Mouse (Mus musculus): ENCODE results near the gene Krt16. TPM values are rescaled to one million over a fixed set of nuclear protein-coding genes. Genes with fewer than 3 reads are reported as not detected.
A peak's percentile ranks its signal among the peaks of the same experiment; 100 is the strongest.

The Krt16 gene
- polyA plus RNA-seq (2016; fragmentation: Nextera tagmentation; extraction: Ambion mirVana), result not detected in 2 replicates

GRCm38 (mm10) chr11:100248852-100249465, at the start of gene Krt16:
TSS of gene Krt16 (minus strand) at chr11:100248902.
- Histone ChIP-seq H3K9me3 (replicated peaks) (no peaks in the 10 kb centered on the region), H3K27me3 (ENCODE audit: low read depth, poor library complexity, severe bottlenecking) (no peaks in the 10 kb centered on the region), H3K4me3 (no peak within 1 kb of the TSS), H3K4me1 (no peaks in the 10 kb centered on the region), H3K27ac (no peak within 1 kb of the TSS), H3K36me3 (no peaks in the 10 kb centered on the region)
- DNase-seq (ENCODE audit: low spot score), result peak; percentile 17
- WGBS, result 85% methylated on average over 7 of the region's 7 CpGs

- Histone ChIP-seq H3K9me3 (replicated peaks) (no peaks in the 10 kb centered on the region), H3K36me3 (no peaks in the 10 kb centered on the region), H3K4me3 (peak overlapping the region; percentile 33; the same call in 1 of the 2 replicates), H3K4me1 (peaks cover 8% of the 10 kb centered on the region), H3K27me3 (ENCODE audit: low read depth, poor library complexity, severe bottlenecking) (no peaks in the 10 kb centered on the region), H3K27ac (no peak overlapping the region)
- no peak for DNase-seq (ENCODE audit: low spot score)
- WGBS, result 35% methylated on average over 5 of the region's 5 CpGs
Observed at GRCm38 (mm10) chr11:100297801-100298200, 49.1 kb upstream of the Krt16 start.

GRCm38 (mm10) chr11:100295308-100295707, 46.6 kb upstream of the Krt16 start:
- WGBS, result 5% methylated on average over 10 of the region's 10 CpGs
- Histone ChIP-seq H3K36me3 (no peaks in the 10 kb centered on the region), H3K27ac (no peak overlapping the region), H3K4me3 (no peak overlapping the region), H3K27me3 (ENCODE audit: low read depth, poor library complexity, severe bottlenecking) (no peaks in the 10 kb centered on the region), H3K4me1 (peaks cover 13% of the 10 kb centered on the region), H3K9me3 (replicated peaks) (no peaks in the 10 kb centered on the region)
- DNase-seq (ENCODE audit: low spot score), result peak; percentile 94

- H3K36me3 ChIP-seq, result no peaks in the 10 kb centered on the region
- 0 out of 2 replicates have a peak, but pooled peaks cover 8% of the 10 kb centered on the region for H3K4me1 ChIP-seq
- H3K4me3 ChIP-seq, result no peak overlapping the region
- no peak for DNase-seq (ENCODE audit: low spot score)
- WGBS, result 63% methylated on average over 6 of the region's 6 CpGs
- H3K27me3 ChIP-seq (ENCODE audit: low read depth, poor library complexity, severe bottlenecking), result no peaks in the 10 kb centered on the region
- no peaks in the 10 kb centered on the region for H3K9me3 ChIP-seq (replicated peaks)
- H3K27ac ChIP-seq, result no peak overlapping the region
Observed at GRCm38 (mm10) chr11:100292884-100293283, 44.2 kb upstream of the Krt16 start.

- peaks cover 10% of the 10 kb centered on the region; the same call in 1 of the 2 replicates for H3K4me1 ChIP-seq
- no peak for DNase-seq (ENCODE audit: low spot score)
- no peak overlapping the region for H3K4me3 ChIP-seq
- no peaks in the 10 kb centered on the region for H3K36me3 ChIP-seq
- no peak overlapping the region for H3K27ac ChIP-seq
- no peaks in the 10 kb centered on the region for H3K27me3 ChIP-seq (ENCODE audit: low read depth, poor library complexity, severe bottlenecking)
- no peaks in the 10 kb centered on the region for H3K9me3 ChIP-seq (replicated peaks)
- 62% methylated on average over 5 of the region's 5 CpGs for whole genome bisulfite sequencing
Observed at GRCm38 (mm10) chr11:100290235-100290634, 41.5 kb upstream of the Krt16 start.

- Histone ChIP-seq H3K4me1 (peaks cover 8% of the 10 kb centered on the region; the same call in 1 of the 2 replicates), H3K9me3 (replicated peaks) (no peaks in the 10 kb centered on the region), H3K27ac (peak overlapping the region; percentile 16; the same call in 1 of the 2 replicates), H3K27me3 (ENCODE audit: low read depth, poor library complexity, severe bottlenecking) (no peaks in the 10 kb centered on the region), H3K36me3 (no peaks in the 10 kb centered on the region), H3K4me3 (no peak overlapping the region)
- DNase-seq (ENCODE audit: low spot score), result no peak
- WGBS, result 83% methylated on average over 6 of the region's 6 CpGs
Observed at GRCm38 (mm10) chr11:100288942-100289341, 40.2 kb upstream of the Krt16 start.

- Histone ChIP-seq H3K36me3 (no peaks in the 10 kb centered on the region), H3K4me3 (no peak overlapping the region), H3K27ac (peak overlapping the region; percentile 21; the same call in 1 of the 2 replicates), H3K9me3 (replicated peaks) (no peaks in the 10 kb centered on the region), H3K27me3 (ENCODE audit: low read depth, poor library complexity, severe bottlenecking) (no peaks in the 10 kb centered on the region), H3K4me1 (peaks cover 11% of the 10 kb centered on the region; the same call in 1 of the 2 replicates)
- 44% methylated on average over 10 of the region's 10 CpGs for WGBS
- DNase-seq (ENCODE audit: low spot score), result no peak
Observed at GRCm38 (mm10) chr11:100287024-100287423, 38.3 kb upstream of the Krt16 start.

- Histone ChIP-seq H3K36me3 (no peaks in the 10 kb centered on the region), H3K4me1 (peaks cover 6% of the 10 kb centered on the region; the same call in 1 of the 2 replicates), H3K27ac (no peak overlapping the region), H3K27me3 (ENCODE audit: low read depth, poor library complexity, severe bottlenecking) (no peaks in the 10 kb centered on the region), H3K4me3 (no peak overlapping the region), H3K9me3 (replicated peaks) (no peaks in the 10 kb centered on the region)
- 86% methylated on average over 4 of the region's 4 CpGs for WGBS
- no peak for DNase-seq (ENCODE audit: low spot score)
Observed at GRCm38 (mm10) chr11:100284988-100285387, 36.3 kb upstream of the Krt16 start.

- 23% methylated on average over 10 of the region's 10 CpGs for WGBS
- H3K27ac ChIP-seq, result no peak overlapping the region
Observed at GRCm38 (mm10) chr11:100282549-100282948, 33.8 kb upstream of the Krt16 start.

GRCm38 (mm10) chr11:100281596-100282544, 33.2 kb upstream of the Krt16 start:
- Histone ChIP-seq H3K4me3 (no peak overlapping the region), H3K4me1 (peaks cover 3% of the 10 kb centered on the region; the same call in 1 of the 2 replicates), H3K27ac (peak overlapping the region; percentile 20; the same call in 1 of the 2 replicates), H3K36me3 (no peaks in the 10 kb centered on the region), H3K9me3 (replicated peaks) (no peaks in the 10 kb centered on the region), H3K27me3 (ENCODE audit: low read depth, poor library complexity, severe bottlenecking) (no peaks in the 10 kb centered on the region)
- peak; percentile 93 for DNase-seq (ENCODE audit: low spot score)
- WGBS, result 25% methylated on average over 11 of the region's 11 CpGs

More at GRCm38 (mm10) chr11:100282549-100282948, 33.8 kb upstream of the Krt16 start:
- peaks cover 6% of the 10 kb centered on the region; the same call in 1 of the 2 replicates for H3K4me1 ChIP-seq
- no peak overlapping the region for H3K4me3 ChIP-seq
- peak; percentile 90 for DNase-seq (ENCODE audit: low spot score)
- no peaks in the 10 kb centered on the region for H3K27me3 ChIP-seq (ENCODE audit: low read depth, poor library complexity, severe bottlenecking)
- no peaks in the 10 kb centered on the region for H3K36me3 ChIP-seq
- no peaks in the 10 kb centered on the region for H3K9me3 ChIP-seq (replicated peaks)

GRCm38 (mm10) chr11:100278759-100279158, 30.1 kb upstream of the Krt16 start:
- Histone ChIP-seq H3K4me3 (no peak overlapping the region), H3K4me1 (0 out of 2 replicates have a peak, but pooled peaks cover 3% of the 10 kb centered on the region), H3K27me3 (ENCODE audit: low read depth, poor library complexity, severe bottlenecking) (no peaks in the 10 kb centered on the region), H3K36me3 (no peaks in the 10 kb centered on the region), H3K27ac (no peak overlapping the region), H3K9me3 (replicated peaks) (no peaks in the 10 kb centered on the region)
- WGBS, result 57% methylated on average over 5 of the region's 5 CpGs
- no peak for DNase-seq (ENCODE audit: low spot score)

GRCm38 (mm10) chr11:100277726-100278480, 29.2 kb upstream of the Krt16 start:
- Histone ChIP-seq H3K27ac (no peak overlapping the region), H3K4me3 (no peak overlapping the region), H3K4me1 (0 out of 2 replicates have a peak, but pooled peaks cover 3% of the 10 kb centered on the region), H3K36me3 (no peaks in the 10 kb centered on the region), H3K9me3 (replicated peaks) (no peaks in the 10 kb centered on the region), H3K27me3 (ENCODE audit: low read depth, poor library complexity, severe bottlenecking) (no peaks in the 10 kb centered on the region)
- WGBS, result 76% methylated on average over 15 of the region's 15 CpGs
- DNase-seq (ENCODE audit: low spot score), result no peak

Data from limb, embryonic 10.5 days (tissue).